Mouse (Mus musculus) adipocyte (in vitro differentiated cells): ENCODE results near the gene Cyp2c39.
"Not testable (repeated sequence)": the region's sequence is repeated elsewhere in the genome, so short reads cannot be mapped to it uniquely, and the experiment has no call there.

Experiments used
- DNase-seq: peaks from one replicate; pipeline ENCODE4 v3.0.0-alpha.2; 2016; ENCODE audit warnings: low spot score

Cyp2c39 gene

GRCm38 (mm10) chr19:39510534-39510933 lies at the start of gene Cyp2c39:
Gene Cyp2c39 (plus strand): TSS chr19:39510862.
- no peak for DNase-seq

- DNase-seq, result no peak
These were observed 47.7 kb upstream of the Cyp2c39 start, which contains the start of gene Cyp2c38 for GRCm38 (mm10) chr19:39462941-39463340. Gene Cyp2c38 (minus strand): TSS chr19:39463075.

GRCm38 (mm10) chr19:39463923-39464322 lies 46.7 kb upstream of the Cyp2c39 start:
- no peak for DNase-seq

- DNase-seq, result not testable (repeated sequence)
These were observed 26.7 kb upstream of the Cyp2c39 start for GRCm38 (mm10) chr19:39483961-39484360.

GRCm38 (mm10) chr19:39506341-39506740 lies 4.3 kb upstream of the Cyp2c39 start:
- no peak for DNase-seq

GRCm38 (mm10) chr19:39509533-39509932 lies 1.1 kb upstream of the Cyp2c39 start:
- DNase-seq, result no peak
